Mouse (Mus musculus) liver, adult 2 months (tissue): ENCODE data around the gene Adgrf1.

Experiments used
- CTCF ChIP-seq: fragments of 200-500 bp; IDR thresholded peaks from 2 replicates; pipeline ENCODE4 v1.5.1; 2011; ENCODE audit warnings: low read depth, low read length, control low read depth
- POLR2A ChIP-seq: fragments of 200-500 bp; IDR thresholded peaks from 2 replicates; pipeline ENCODE4 v1.6.1; 2011; ENCODE audit warnings: low read length, control low read depth; ENCODE audit not compliant: insufficient read depth; ENCODE audit errors: extremely low read depth

DNA sequence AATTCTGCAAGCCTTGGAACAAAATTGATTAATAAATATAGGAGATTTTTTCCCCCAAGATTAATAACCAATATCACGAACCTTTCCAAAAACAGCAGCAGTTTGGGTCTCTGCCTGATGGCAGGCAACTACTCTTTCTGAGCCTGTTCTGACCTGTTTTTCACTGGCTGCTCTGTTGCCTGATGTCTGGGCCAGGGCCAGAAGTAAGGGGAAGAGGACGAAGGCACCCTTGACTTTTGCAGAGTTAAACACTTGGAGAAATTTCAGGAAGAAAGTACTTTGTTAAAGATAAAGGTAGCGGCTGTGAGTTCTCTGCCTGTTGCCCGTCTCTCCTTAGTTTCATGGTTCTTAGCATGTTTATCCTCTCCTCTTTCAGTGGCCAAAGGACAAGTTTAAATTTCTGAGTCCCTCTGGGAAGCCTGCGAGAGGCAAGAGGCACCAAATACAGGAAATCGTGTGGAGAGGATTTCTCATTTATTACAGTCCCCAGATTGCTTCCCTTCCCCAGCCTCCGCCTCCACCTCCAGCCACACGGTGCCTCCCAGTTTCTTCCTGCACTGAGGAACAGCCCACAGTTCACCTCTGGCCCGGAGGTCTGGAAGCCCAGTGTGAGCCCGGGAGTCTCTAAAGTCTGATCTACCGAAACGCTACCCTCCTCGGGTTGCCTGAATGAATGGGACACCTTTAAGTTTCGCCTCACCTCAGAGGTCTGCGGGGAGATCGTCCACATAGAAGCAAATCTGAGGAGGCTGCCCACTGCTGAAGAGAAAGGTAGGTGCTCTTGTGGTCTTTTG lies 89.9 kb downstream of the Adgrf1 start, which contains the start of gene Adgrf5:
- no peak for TF ChIP-seq CTCF
- no peak for TF ChIP-seq POLR2A
